Mouse (Mus musculus): ENCODE measurements around the gene Akap17b.

DNA sequence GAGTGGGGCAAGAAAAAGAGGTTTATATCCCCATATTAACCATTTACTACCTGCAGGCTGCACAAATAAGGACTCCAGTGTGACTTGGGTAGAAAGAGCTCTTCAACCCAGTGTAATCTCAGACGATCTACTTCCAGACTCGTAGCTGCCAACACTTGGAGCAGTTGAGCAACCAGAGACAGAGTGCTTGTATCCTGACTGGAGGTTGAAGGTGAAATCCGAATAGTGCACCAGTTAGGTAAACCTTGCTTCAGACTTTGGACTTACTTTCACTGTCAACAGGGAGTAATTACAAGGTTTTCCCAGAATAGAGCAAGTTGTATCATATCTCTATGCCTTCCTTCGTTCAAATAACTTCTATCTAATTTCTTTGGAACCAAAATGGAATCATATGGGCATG is 53.7 kb downstream of the Akap17b start:
- TF ChIP-seq CTCF (IDR thresholded peaks at IDR 0.05; ENCODE audit: low read depth, low read length) (no peak), POLR2A (IDR thresholded peaks at IDR 0.05; ENCODE audit: borderline replicate concordance, low read depth, low read length) (no peak)

Data from bone marrow macrophage, adult 2 months (primary cell).